Mouse (Mus musculus) brain, adult 2 months (tissue): ENCODE measurements around the gene Ddx54.

ENCODE experiments used
- DNase-seq: peaks from one replicate; pipeline ENCODE4 v3.0.0; 2011; ENCODE audit warnings: low read depth, low spot score

Gene Ddx54

GRCm38 (mm10) chr5:120612442-120612821 is at the start of gene Ddx54, which contains the start of gene Rita1:
Gene Ddx54 (plus strand): TSS chr5:120612739.
Gene Rita1 (minus strand): TSS chr5:120612589.
- peak; percentile 99 for DNase-seq

- DNase-seq, result no peak
Measured at GRCm38 (mm10) chr5:120562956-120563913, 49.3 kb upstream of the Ddx54 start.

GRCm38 (mm10) chr5:120563914-120564311 is 48.6 kb upstream of the Ddx54 start:
- DNase-seq, result no peak

- DNase-seq, result no peak
Measured at GRCm38 (mm10) chr5:120565171-120565905, 47.2 kb upstream of the Ddx54 start.

- peak; percentile 97 for DNase-seq
Measured at GRCm38 (mm10) chr5:120566101-120566500, 46.4 kb upstream of the Ddx54 start.

- peak; percentile 77 for DNase-seq
Measured at GRCm38 (mm10) chr5:120566681-120567252, 45.8 kb upstream of the Ddx54 start.

- peak; percentile 84 for DNase-seq
Measured at GRCm38 (mm10) chr5:120567253-120567701, 45.3 kb upstream of the Ddx54 start.

GRCm38 (mm10) chr5:120567761-120568211 is 44.8 kb upstream of the Ddx54 start:
- DNase-seq, result no peak

GRCm38 (mm10) chr5:120568336-120568768 is 44.2 kb upstream of the Ddx54 start:
- DNase-seq, result peak; percentile 67

GRCm38 (mm10) chr5:120568964-120569363 is 43.6 kb upstream of the Ddx54 start:
- DNase-seq, result no peak

- no peak for DNase-seq
Measured at GRCm38 (mm10) chr5:120569791-120570190, 42.7 kb upstream of the Ddx54 start.

- no peak for DNase-seq
Measured at GRCm38 (mm10) chr5:120570289-120570897, 42.1 kb upstream of the Ddx54 start.

- DNase-seq, result peak; percentile 49
Measured at GRCm38 (mm10) chr5:120571056-120571740, 41.3 kb upstream of the Ddx54 start.

GRCm38 (mm10) chr5:120574469-120575063 is 38.0 kb upstream of the Ddx54 start:
- DNase-seq, result peak; percentile 44

- DNase-seq, result no peak
Measured at GRCm38 (mm10) chr5:120576781-120577301, 35.7 kb upstream of the Ddx54 start.

GRCm38 (mm10) chr5:120577935-120578441 is 34.6 kb upstream of the Ddx54 start:
- DNase-seq, result no peak

GRCm38 (mm10) chr5:120578504-120579081 is 33.9 kb upstream of the Ddx54 start:
- peak; percentile 51 for DNase-seq

- DNase-seq, result peak; percentile 70
Measured at GRCm38 (mm10) chr5:120579211-120579897, 33.2 kb upstream of the Ddx54 start.
